Mouse (Mus musculus) MEL (cell line): ENCODE results near the gene Il17rc. TPM values are rescaled to one million over a fixed set of nuclear protein-coding genes. Genes with fewer than 3 reads are reported as not detected.
A peak's percentile ranks its signal among the peaks of the same experiment; 100 is the strongest.

Experiments
- DNase-seq: peaks from one replicate; pipeline ENCODE4 v3.0.0; 2011; ENCODE audit warnings: low read depth, low spot score
- H3K27ac ChIP-seq: 2 replicates; pipeline ENCODE4 v1.5.1; 2012; ENCODE audit warnings: low read depth, mild to moderate bottlenecking, control low read depth, low read length, moderate library complexity; ENCODE audit not compliant: control insufficient read depth
- H3K27me3 ChIP-seq, 2 experiments: fragments of 150-350 bp in 1 of 2; sonication (generic) in 1 of 2; 2 replicates each; pipeline ENCODE4 v1.6.1; 2012; ENCODE audit warnings: low read length in 2 of 2, mild to moderate bottlenecking in 2 of 2, improper control_type of control experiment in 1 of 2, moderate library complexity in 1 of 2; ENCODE audit not compliant: insufficient read depth in 2 of 2, control insufficient read depth in 1 of 2
- H3K36me3 ChIP-seq, 2 experiments: 2 replicates each; pipeline ENCODE4 v1.6.1; 2012 to 2014; ENCODE audit warnings: low read length in 2 of 2, improper control_type of control experiment in 1 of 2, inconsistent platforms in 1 of 2, mild to moderate bottlenecking in 1 of 2; ENCODE audit not compliant: insufficient read depth in 2 of 2, control insufficient read depth in 1 of 2
- H3K4me1 ChIP-seq, 2 experiments: fragments of 150-350 bp in 1 of 2; sonication (generic) in 1 of 2; 2 replicates each; pipeline ENCODE4 v1.6.1; 2012; ENCODE audit warnings: low read length in 2 of 2, improper control_type of control experiment in 1 of 2, mild to moderate bottlenecking in 1 of 2; ENCODE audit not compliant: insufficient read depth in 2 of 2, control insufficient read depth in 1 of 2
- H3K4me3 ChIP-seq, 2 experiments: fragments of 150-350 bp in 1 of 2; sonication (generic) in 1 of 2; 2 replicates each; pipeline ENCODE4 v1.5.1; 2012; ENCODE audit warnings: low read depth in 2 of 2, low read length in 2 of 2, mild to moderate bottlenecking in 2 of 2, moderate library complexity in 2 of 2, control low read depth in 1 of 2, improper control_type of control experiment in 1 of 2; ENCODE audit not compliant: control insufficient read depth in 1 of 2, insufficient read depth in 1 of 2
- H3K79me2 ChIP-seq: 2 replicates; pipeline ENCODE4 v1.6.1; 2012; ENCODE audit warnings: mild to moderate bottlenecking, low read length, moderate library complexity; ENCODE audit not compliant: control insufficient read depth, poor library complexity, insufficient read depth
- H3K9ac ChIP-seq: 2 replicates; pipeline ENCODE4 v1.6.1; 2012; ENCODE audit warnings: low read depth, mild to moderate bottlenecking, control low read depth, low read length, moderate library complexity; ENCODE audit not compliant: control insufficient read depth, poor library complexity, severe bottlenecking
- H3K9me3 ChIP-seq: fragments of 150-350 bp; sonication (generic); replicated peaks from 2 replicates; pipeline ENCODE4 v1.6.1; 2012; ENCODE audit warnings: mild to moderate bottlenecking, low read length, improper control_type of control experiment, moderate library complexity; ENCODE audit not compliant: insufficient read depth
- CHD2 ChIP-seq: IDR thresholded peaks from 2 replicates; pipeline ENCODE4 v1.6.1; 2011; ENCODE audit warnings: low read length, improper control_type of control experiment
- E2F4 ChIP-seq: IDR thresholded peaks from 2 replicates; pipeline ENCODE4 v1.6.1; 2011; ENCODE audit warnings: low read depth, low read length, improper control_type of control experiment, borderline replicate concordance
- ELF1 ChIP-seq: IDR thresholded peaks from 2 replicates; pipeline ENCODE4 v1.6.1; 2014; ENCODE audit warnings: low read depth, mild to moderate bottlenecking, inconsistent platforms, low read length, improper control_type of control experiment, moderate library complexity
- ETS1 ChIP-seq: IDR thresholded peaks from 2 replicates; pipeline ENCODE4 v1.6.1; 2012; ENCODE audit warnings: low read depth, mild to moderate bottlenecking, inconsistent platforms, low read length, improper control_type of control experiment, moderate library complexity
- GATA1 ChIP-seq: IDR thresholded peaks from 2 replicates; pipeline ENCODE4 v1.6.1; 2011; ENCODE audit warnings: low read depth, low read length, improper control_type of control experiment
- HCFC1 ChIP-seq: IDR thresholded peaks from 2 replicates; pipeline ENCODE4 v1.6.1; 2012; ENCODE audit warnings: low read depth, mild to moderate bottlenecking, inconsistent platforms, low read length, improper control_type of control experiment, moderate library complexity
- MAX ChIP-seq: IDR thresholded peaks from 2 replicates; pipeline ENCODE4 v1.6.1; 2011; ENCODE audit warnings: low read length, improper control_type of control experiment
- MEF2A ChIP-seq: IDR thresholded peaks from 2 replicates; pipeline ENCODE4 v1.6.1; 2014; ENCODE audit warnings: low read depth, mild to moderate bottlenecking, inconsistent platforms, low read length, improper control_type of control experiment; ENCODE audit not compliant: poor library complexity, insufficient replicate concordance, severe bottlenecking; ENCODE audit errors: extremely low read depth
- MXI1 ChIP-seq: IDR thresholded peaks from 2 replicates; pipeline ENCODE4 v1.6.1; 2011; ENCODE audit warnings: mild to moderate bottlenecking, low read depth, low read length, improper control_type of control experiment
- NELFE ChIP-seq: IDR thresholded peaks from 2 replicates; pipeline ENCODE4 v1.6.1; 2011; ENCODE audit warnings: low read depth, low read length, improper control_type of control experiment
- POLR2A ChIP-seq, 2 experiments: IDR thresholded peaks; 2 replicates each; pipeline ENCODE4 v1.6.1; 2011 to 2012; ENCODE audit warnings: low read length in 2 of 2, mild to moderate bottlenecking in 2 of 2, control low read depth in 1 of 2, improper control_type of control experiment in 1 of 2, low read depth in 1 of 2, moderate library complexity in 1 of 2; ENCODE audit not compliant: control insufficient read depth in 1 of 2, insufficient read depth in 1 of 2, poor library complexity in 1 of 2
- POLR2AphosphoS2 ChIP-seq: IDR thresholded peaks from 2 replicates; pipeline ENCODE4 v1.6.1; 2011; ENCODE audit warnings: low read length, improper control_type of control experiment
- POLR2AphosphoS5 ChIP-seq: IDR thresholded peaks from 2 replicates; pipeline ENCODE4 v1.6.1; 2012; ENCODE audit warnings: low read depth, borderline replicate concordance, mild to moderate bottlenecking, inconsistent platforms, low read length, moderate library complexity, mixed read lengths
- RCOR1 ChIP-seq: IDR thresholded peaks from 2 replicates; pipeline ENCODE4 v1.6.1; 2012; ENCODE audit warnings: low read depth, mild to moderate bottlenecking, inconsistent platforms, low read length, improper control_type of control experiment
- SIN3A ChIP-seq: IDR thresholded peaks from 2 replicates; pipeline ENCODE4 v1.6.1; 2012; ENCODE audit warnings: low read length, improper control_type of control experiment, inconsistent platforms
- SMC3 ChIP-seq: IDR thresholded peaks from 2 replicates; pipeline ENCODE4 v1.6.1; 2011; ENCODE audit warnings: low read depth, low read length, improper control_type of control experiment
- UBTF ChIP-seq: IDR thresholded peaks from 2 replicates; pipeline ENCODE4 v1.6.1; 2012; ENCODE audit warnings: low read depth, mild to moderate bottlenecking, inconsistent platforms, low read length, improper control_type of control experiment, moderate library complexity, borderline replicate concordance; ENCODE audit not compliant: insufficient read depth
- USF1 ChIP-seq: IDR thresholded peaks from 2 replicates; pipeline ENCODE4 v1.6.1; 2014; ENCODE audit warnings: low read depth, mild to moderate bottlenecking, inconsistent platforms, low read length, improper control_type of control experiment, moderate library complexity
- ZC3H11A ChIP-seq: IDR thresholded peaks from 2 replicates; pipeline ENCODE4 v1.6.1; 2012; ENCODE audit warnings: low read depth, mild to moderate bottlenecking, inconsistent platforms, low read length, improper control_type of control experiment
- ZMIZ1 ChIP-seq: IDR thresholded peaks from 2 replicates; pipeline ENCODE4 v1.6.1; 2012; ENCODE audit warnings: low read depth, mild to moderate bottlenecking, inconsistent platforms, low read length, improper control_type of control experiment, moderate library complexity
- polyA plus RNA-seq, 2 experiments: library from polyadenylated mRNA; stranded (reverse) in 1 of 2; unstranded in 1 of 2; fragments of >175 nt in 1 of 2; fragments of >200 nt in 1 of 2; gene quantifications; 2 replicates each; pipeline versions ENCODE4 v1.2.1 to v1.2.4; 2012; ENCODE audit warnings: low replicate concordance in 2 of 2, low read depth in 1 of 2; ENCODE audit not compliant: insufficient read length in 2 of 2, insufficient read depth in 1 of 2, missing spikeins in 1 of 2
- total RNA-seq: library from RNA; depleted of rRNA; stranded (reverse); fragments of 300-350 nt; gene quantifications from 2 replicates; pipeline ENCODE4 v1.2.3, GENCODE M21; 2012

The Il17rc gene
- total and polyA plus RNA-seq, 3 experiments = 1.2 to 1.8 TPM; not detected in 1

- Histone ChIP-seq H3K4me1 (peaks cover 0 to 16% of the 10 kb centered on the region in 2 experiments), H3K9me3 (no peaks in the 10 kb centered on the region), H3K27me3 (no peaks in the 10 kb centered on the region), H3K4me3 (no peak overlapping the region), H3K9ac (no peak overlapping the region), H3K36me3 (peaks cover 5 to 29% of the 10 kb centered on the region in 2 experiments; a peak in 3 of 4 replicates), H3K27ac (peak overlapping the region; percentile 33; the same call in 1 of the 2 replicates), H3K79me2 (no peaks in the 10 kb centered on the region)
- TF ChIP-seq CHD2 (no peak), SIN3A (peak; percentile 56; the same call in 1 of the 2 replicates), MAX (no peak), ETS1 (peak; percentile 92)
- DNase-seq = peak; percentile 76
These were observed 46.3 kb downstream of the Il17rc start for GRCm38 (mm10) chr6:113517434-113518080.

- Histone ChIP-seq H3K9ac (no peak overlapping the region), H3K4me3 (no peak overlapping the region), H3K27ac (no peak overlapping the region), H3K36me3 (peaks cover 8 to 17% of the 10 kb centered on the region in 2 experiments), H3K9me3 (no peaks in the 10 kb centered on the region), H3K4me1 (peaks cover 3 to 15% of the 10 kb centered on the region in 2 experiments), H3K79me2 (peaks cover 7% of the 10 kb centered on the region; the same call in 1 of the 2 replicates), H3K27me3 (no peaks in the 10 kb centered on the region)
- TF ChIP-seq POLR2AphosphoS5 (no peak), E2F4 (no peak), HCFC1 (no peak), ZC3H11A (no peak), MXI1 (no peak), SMC3 (no peak), UBTF (no peak), SIN3A (no peak)
- DNase-seq = no peak
These were observed 51.1 kb downstream of the Il17rc start for GRCm38 (mm10) chr6:113522310-113522709.

DNA sequence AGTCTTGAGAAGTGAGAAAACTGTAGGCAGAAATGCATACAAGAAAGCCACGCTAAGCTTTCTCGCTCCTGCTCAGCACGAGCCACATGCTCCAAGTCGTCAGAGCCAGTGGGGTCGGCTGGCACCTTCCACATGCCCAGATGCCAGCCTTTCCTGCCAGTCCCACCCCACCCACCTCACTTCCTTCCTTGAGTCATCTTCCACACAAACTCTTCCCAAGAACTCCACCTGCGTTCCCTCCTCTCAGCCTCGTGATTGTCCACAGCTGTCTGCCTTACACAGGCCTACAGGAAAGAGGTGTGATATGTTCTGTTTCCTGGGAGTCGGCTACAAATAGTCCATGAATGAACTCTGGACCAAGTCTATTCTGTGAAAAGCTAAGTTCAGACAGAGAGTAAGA is 52.2 kb downstream of the Il17rc start:
- Histone ChIP-seq H3K27me3 (no peaks in the 10 kb centered on the region), H3K36me3 (peaks cover 6 to 17% of the 10 kb centered on the region in 2 experiments), H3K9ac (no peak overlapping the region), H3K27ac (no peak overlapping the region), H3K4me3 (no peak overlapping the region), H3K9me3 (no peaks in the 10 kb centered on the region), H3K4me1 (peaks cover 3 to 6% of the 10 kb centered on the region in 2 experiments; a peak in 3 of 4 replicates), H3K79me2 (peaks cover 13% of the 10 kb centered on the region; the same call in 1 of the 2 replicates)
- no peak for DNase-seq
- TF ChIP-seq USF1 (no peak), SIN3A (no peak), ELF1 (no peak), CHD2 (no peak), MEF2A (no peak), POLR2AphosphoS2 (no peak), MXI1 (no peak), ZMIZ1 (no peak), GATA1 (no peak), NELFE (no peak), RCOR1 (no peak), POLR2A (IDR thresholded peaks at IDR 0.05; ENCODE audit: control insufficient read depth in 1 of 2, insufficient read depth in 1 of 2, low read depth in 1 of 2, low read length in 2 of 2, poor library complexity in 1 of 2) (no peak), ETS1 (no peak)
